Mouse (Mus musculus) spleen, adult 18-20 months (tissue): ENCODE measurements around the gene Ipo13.

ENCODE experiments used
- DNase-seq, 2 experiments: peaks; one replicate each; pipeline ENCODE4 v3.0.0; 2022; ENCODE audit warnings: mixed read lengths in 2 of 2

Gene Ipo13

GRCm38 (mm10) chr4:117914591-117915442 is at the start of gene Ipo13:
Gene Ipo13, minus strand, starts transcription at chr4:117914999.
- peak; percentile 81 to 93 for DNase-seq

- DNase-seq, result no peak
These were observed 42.7 kb upstream of the Ipo13 start for GRCm38 (mm10) chr4:117957492-117957891.

GRCm38 (mm10) chr4:117947493-117947892 is 32.7 kb upstream of the Ipo13 start:
- no peak for DNase-seq

- DNase-seq, result no peak
These were observed 32.0 kb upstream of the Ipo13 start for GRCm38 (mm10) chr4:117946639-117947305.

GRCm38 (mm10) chr4:117943317-117943716 is 28.5 kb upstream of the Ipo13 start:
- DNase-seq, result no peak

- no peak for DNase-seq
These were observed 22.2 kb upstream of the Ipo13 start for GRCm38 (mm10) chr4:117936964-117937363.

GRCm38 (mm10) chr4:117934081-117934480 is 19.3 kb upstream of the Ipo13 start:
- no peak for DNase-seq

GRCm38 (mm10) chr4:117933248-117933647 is 18.4 kb upstream of the Ipo13 start:
- DNase-seq, result no peak

- no peak for DNase-seq
These were observed 14.6 kb upstream of the Ipo13 start, which contains the start of gene Artn for GRCm38 (mm10) chr4:117929391-117929881. Gene Artn, minus strand, starts transcription at chr4:117929763.

GRCm38 (mm10) chr4:117928699-117929241 is 14.0 kb upstream of the Ipo13 start:
- DNase-seq, result peak in 1 of 2 experiments; percentile 33

- DNase-seq, result peak in 1 of 2 experiments; percentile 20
These were observed 13.4 kb upstream of the Ipo13 start for GRCm38 (mm10) chr4:117928234-117928633.

GRCm38 (mm10) chr4:117926545-117927482 is 12.0 kb upstream of the Ipo13 start:
- peak in 1 of 2 experiments; percentile 19 for DNase-seq

- DNase-seq, result no peak
These were observed 10.1 kb upstream of the Ipo13 start for GRCm38 (mm10) chr4:117924916-117925315.

GRCm38 (mm10) chr4:117923450-117923849 is 8.7 kb upstream of the Ipo13 start:
- DNase-seq, result no peak

- DNase-seq, result no peak
These were observed 6.6 kb upstream of the Ipo13 start for GRCm38 (mm10) chr4:117921358-117921757.

GRCm38 (mm10) chr4:117918762-117919161 is 4.0 kb upstream of the Ipo13 start:
- DNase-seq, result no peak

- no peak for DNase-seq
These were observed 3.5 kb upstream of the Ipo13 start for GRCm38 (mm10) chr4:117918261-117918660.

GRCm38 (mm10) chr4:117917847-117918246 is 3.0 kb upstream of the Ipo13 start:
- no peak for DNase-seq

GRCm38 (mm10) chr4:117917402-117917801 is 2.6 kb upstream of the Ipo13 start:
- DNase-seq, result no peak

- DNase-seq, result no peak
These were observed 1.6 kb upstream of the Ipo13 start for GRCm38 (mm10) chr4:117916386-117916785.

- DNase-seq, result no peak
These were observed 798 bp upstream of the Ipo13 start for GRCm38 (mm10) chr4:117915489-117916105.

- no peak for DNase-seq
These were observed 768 bp downstream of the Ipo13 start for GRCm38 (mm10) chr4:117914031-117914430.
